Mouse (Mus musculus): ENCODE measurements around the gene Xpo1.
"Not testable (repeated sequence)": the region's sequence is repeated elsewhere in the genome, so short reads cannot be mapped to it uniquely, and the experiment has no call there.

DNA sequence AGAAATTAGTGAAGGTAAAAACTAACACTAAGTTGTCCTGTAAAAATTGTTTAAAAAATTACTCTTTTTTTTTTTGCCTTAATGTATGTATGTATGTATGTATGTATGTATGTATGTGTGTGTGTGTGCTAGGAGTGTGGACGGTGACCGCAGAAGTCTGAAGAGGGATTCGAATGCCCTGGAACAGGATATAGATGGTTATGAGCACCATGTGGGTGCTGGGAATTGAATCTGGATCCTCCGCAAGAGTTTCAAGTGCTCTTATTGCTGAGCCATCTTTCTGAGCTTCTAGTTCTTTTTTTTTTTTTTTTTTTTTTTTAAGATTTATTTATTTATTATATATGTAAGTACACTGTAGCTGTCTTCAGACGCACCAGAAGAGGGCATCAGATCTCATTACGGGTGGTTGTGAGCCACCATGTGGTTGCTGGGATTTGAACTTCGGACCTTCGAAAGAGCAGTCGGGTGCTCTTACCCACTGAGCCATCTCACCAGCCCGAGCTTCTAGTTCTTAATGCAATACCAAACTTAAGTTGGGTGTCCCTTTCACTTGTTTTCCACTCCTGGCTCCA is 49.3 kb downstream of the Xpo1 start:
- TF ChIP-seq HCFC1 (IDR thresholded peaks at IDR 0.05; ENCODE audit: low read depth, low read length); E2F4 (IDR thresholded peaks at IDR 0.05; ENCODE audit: insufficient replicate concordance, low read depth, low read length); POLR2A (IDR thresholded peaks at IDR 0.05; ENCODE audit: low read depth, low read length); RAD21 (IDR thresholded peaks at IDR 0.05; ENCODE audit: low read depth, low read length); MAFK (IDR thresholded peaks at IDR 0.05; ENCODE audit: insufficient replicate concordance, low read length); POLR2AphosphoS2 (IDR thresholded peaks at IDR 0.05; ENCODE audit: low read depth, low read length); MAX (IDR thresholded peaks at IDR 0.05; ENCODE audit: low read length); NRF1 (IDR thresholded peaks at IDR 0.05; ENCODE audit: low read depth, low read length); BHLHE40 (IDR thresholded peaks at IDR 0.05; ENCODE audit: low read depth, low read length); TCF12 (IDR thresholded peaks at IDR 0.05; ENCODE audit: low read depth, low read length): not testable (repeated sequence)
- TF ChIP-seq CTCF (conservative IDR thresholded peaks at IDR 0.05 in 1 of 2, IDR thresholded peaks at IDR 0.05 in 1 of 2; ENCODE audit: low read depth in 2 of 2, low read length in 2 of 2): peak in 1 of 2 experiments; percentile 13; a peak in 1 of 4 replicates
- peak; percentile 83 for TF ChIP-seq ZNF384 (IDR thresholded peaks at IDR 0.05; ENCODE audit: low read depth, low read length)

Measured in CH12.LX (cell line).